Mouse (Mus musculus): ENCODE results near the gene Cdk17.

- TF ChIP-seq CTCF (IDR thresholded peaks at IDR 0.05; ENCODE audit: low read depth, low read length) = no peak
- no peak for TF ChIP-seq POLR2A (IDR thresholded peaks at IDR 0.05; ENCODE audit: extremely low read depth, insufficient read depth, low read length)
Observed at GRCm38 (mm10) chr10:93225751-93226150, 65.1 kb downstream of the Cdk17 start.

Data from liver, adult 2 months (tissue).